Mouse (Mus musculus) right cerebral cortex, postnatal 10 days (tissue): ENCODE measurements around the gene Rspry1.
A peak's percentile ranks its signal among the peaks of the same experiment; 100 is the strongest.

ENCODE experiments used
- DNase-seq, 2 experiments: peaks; one replicate each; pipeline ENCODE4 v3.0.0; 2021; ENCODE audit warnings: low spot score in 2 of 2

Gene Rspry1

GRCm38 (mm10) chr8:94601607-94602385, at the start of gene Rspry1, which contains the start of gene Fam192a:
Gene Rspry1 (plus strand): TSS chr8:94601937.
Gene Fam192a (minus strand): TSS chr8:94601997.
- DNase-seq, result peak; percentile 100

DNA sequence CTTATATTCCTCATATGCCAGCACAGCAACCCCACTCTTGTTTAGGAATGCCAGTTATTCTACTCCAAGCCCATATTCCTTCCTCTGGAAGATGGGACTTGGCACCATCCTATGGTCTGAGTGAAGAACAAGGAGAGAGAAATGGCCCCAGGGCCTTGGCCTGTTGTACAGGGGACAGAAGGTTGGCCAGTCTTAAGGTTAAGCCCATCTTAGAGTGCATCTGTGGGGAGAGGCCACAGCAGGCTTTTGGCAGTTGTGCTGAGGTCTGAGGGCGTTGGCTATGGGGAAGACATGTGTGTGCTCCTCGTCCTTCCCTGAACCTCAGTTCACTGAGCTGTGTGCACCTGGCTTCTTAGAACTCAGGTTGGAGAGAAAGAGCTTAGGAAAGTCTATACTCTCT, 49.0 kb upstream of the Rspry1 start:
- DNase-seq, result no peak

DNA sequence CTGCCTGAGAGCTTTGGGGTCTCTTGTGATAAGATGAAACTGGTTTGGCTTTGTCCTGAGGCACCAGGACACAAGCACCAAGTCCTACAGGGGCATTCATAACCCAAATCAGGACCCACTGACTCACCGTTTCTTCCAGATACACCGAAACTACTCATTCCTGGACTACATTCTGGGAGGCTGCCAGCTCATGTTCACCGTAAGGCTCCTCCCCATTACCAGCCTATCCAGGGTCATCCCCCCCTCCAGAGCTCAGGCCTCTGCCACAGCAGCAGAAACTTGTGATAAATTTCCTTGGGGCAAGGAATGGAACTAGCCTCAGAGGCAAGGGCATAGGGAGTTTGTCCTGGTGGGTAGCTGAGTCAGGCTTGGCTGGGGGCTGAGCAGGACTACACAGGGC, 44.5 kb upstream of the Rspry1 start:
- no peak for DNase-seq

DNA sequence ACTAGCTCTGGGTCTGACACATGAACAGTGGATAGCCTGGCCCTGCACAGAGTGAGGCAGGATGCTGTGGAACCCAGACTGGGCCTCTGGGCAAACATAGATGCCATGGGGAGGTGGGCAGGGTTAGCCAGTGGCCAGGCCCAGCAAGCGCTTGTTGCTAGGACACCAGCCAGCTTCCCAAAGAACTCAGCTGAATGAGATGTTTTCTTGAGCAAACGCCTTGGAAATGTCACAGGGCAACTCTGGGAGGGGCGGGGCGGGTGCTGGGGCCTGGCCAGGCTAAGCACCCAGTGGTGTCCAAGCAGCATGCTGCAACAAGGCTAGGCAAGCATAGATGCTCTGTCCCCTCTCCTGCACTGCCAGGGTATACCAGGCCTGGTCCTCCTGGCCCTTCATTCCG, 40.5 kb upstream of the Rspry1 start:
- DNase-seq, result peak; percentile 63 to 73

DNA sequence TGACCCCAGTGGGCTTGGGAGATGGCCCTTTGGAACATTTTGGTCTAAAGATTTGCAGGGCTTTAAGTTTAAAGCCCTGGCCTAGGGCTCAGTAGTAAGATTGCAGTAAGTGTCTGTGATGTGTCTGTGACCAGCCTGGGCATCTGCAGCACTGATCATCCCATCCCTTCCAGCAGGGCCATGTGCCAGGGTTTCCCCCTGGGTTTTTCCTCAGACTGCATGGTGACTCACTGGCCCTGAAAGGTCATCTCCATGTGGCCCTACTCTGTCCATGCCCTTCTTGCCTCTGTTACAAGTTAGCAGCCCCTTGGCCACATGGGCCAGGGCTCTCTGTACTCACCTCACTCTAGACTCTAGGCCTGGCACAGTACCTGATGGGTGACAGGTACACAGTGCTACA, 37.3 kb upstream of the Rspry1 start:
- DNase-seq, result no peak

GRCm38 (mm10) chr8:94566033-94566432, 35.7 kb upstream of the Rspry1 start:
- DNase-seq, result no peak

DNA sequence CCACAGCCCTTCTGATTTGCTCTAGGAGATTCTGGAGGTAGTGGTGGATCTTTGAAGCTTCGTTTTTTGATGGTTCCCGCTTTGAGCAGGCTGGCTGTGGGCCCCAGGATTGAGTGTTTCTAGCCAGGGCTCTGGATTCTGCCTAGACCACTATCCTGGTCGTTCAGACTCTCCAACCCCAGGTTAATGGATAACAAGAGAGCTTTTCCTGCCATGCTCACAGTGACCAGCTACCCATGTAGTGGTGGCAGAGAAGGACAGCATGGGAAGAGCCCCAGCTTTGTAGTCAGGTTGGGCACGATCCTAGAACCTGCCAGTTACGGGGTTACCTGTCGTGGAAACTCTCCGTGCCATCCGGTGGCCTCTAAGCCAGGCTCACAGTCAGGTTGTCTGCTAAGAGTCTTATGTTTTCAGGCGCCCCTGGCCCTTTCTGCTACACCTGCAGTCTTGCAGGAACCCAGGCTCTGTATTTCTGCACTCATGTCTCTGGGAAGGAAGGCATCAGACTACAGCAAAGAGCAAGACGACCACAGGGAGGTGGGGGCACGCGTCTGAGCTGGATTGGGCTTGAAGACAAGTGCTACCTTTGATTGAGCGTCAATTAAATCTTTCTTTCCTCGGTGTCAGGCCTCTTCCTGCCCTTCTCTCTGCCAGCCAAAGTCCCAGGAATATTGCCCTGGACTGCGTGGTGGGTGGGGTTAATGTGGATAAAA, 35.1 kb upstream of the Rspry1 start:
- DNase-seq, result no peak

- peak; percentile 68 to 76 for DNase-seq
Measured at GRCm38 (mm10) chr8:94567159-94567849, 34.4 kb upstream of the Rspry1 start.

GRCm38 (mm10) chr8:94568098-94568497, 33.6 kb upstream of the Rspry1 start:
- DNase-seq, result no peak

DNA sequence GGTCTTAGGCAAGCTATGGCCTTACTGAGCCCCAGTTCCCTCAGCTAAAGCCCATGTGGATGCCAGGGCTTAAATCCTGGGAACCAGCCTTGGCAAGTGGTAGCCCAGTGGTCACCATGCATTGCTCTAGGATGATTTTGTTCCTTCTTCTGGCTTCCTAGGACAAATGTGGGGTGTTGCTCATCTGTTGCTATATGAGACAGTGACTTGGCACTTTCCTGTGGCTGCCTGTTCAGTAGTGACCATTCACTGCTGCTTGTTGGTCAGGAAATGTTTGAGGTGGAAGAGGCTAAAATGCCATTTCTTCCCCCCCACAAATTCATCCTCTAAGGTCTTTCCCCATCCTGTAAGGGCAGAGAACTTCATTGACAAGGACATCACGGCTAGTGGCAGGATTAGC, 32.3 kb upstream of the Rspry1 start:
- DNase-seq, result no peak

DNA sequence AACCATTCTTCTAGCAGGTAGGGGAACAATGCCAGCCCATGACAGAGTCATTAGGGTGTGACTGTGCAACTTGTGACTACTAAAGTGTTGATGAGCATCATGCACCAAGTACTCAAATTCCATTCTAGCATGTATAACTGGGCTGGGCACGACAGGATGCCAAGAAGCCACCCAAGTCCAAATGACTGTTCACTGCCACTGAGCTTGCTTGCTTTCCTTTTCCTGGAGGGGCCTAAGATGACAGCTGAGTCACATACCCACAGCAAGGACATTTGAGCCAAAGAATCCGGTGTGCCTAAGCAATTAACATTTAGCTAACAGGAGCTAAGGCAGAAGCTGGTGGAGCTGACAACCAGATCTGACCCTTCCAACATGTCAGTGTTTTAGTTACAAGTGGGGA, 29.8 kb upstream of the Rspry1 start:
- DNase-seq, result no peak

GRCm38 (mm10) chr8:94574159-94574907, 27.4 kb upstream of the Rspry1 start:
- DNase-seq, result peak; percentile 88 to 92

DNA sequence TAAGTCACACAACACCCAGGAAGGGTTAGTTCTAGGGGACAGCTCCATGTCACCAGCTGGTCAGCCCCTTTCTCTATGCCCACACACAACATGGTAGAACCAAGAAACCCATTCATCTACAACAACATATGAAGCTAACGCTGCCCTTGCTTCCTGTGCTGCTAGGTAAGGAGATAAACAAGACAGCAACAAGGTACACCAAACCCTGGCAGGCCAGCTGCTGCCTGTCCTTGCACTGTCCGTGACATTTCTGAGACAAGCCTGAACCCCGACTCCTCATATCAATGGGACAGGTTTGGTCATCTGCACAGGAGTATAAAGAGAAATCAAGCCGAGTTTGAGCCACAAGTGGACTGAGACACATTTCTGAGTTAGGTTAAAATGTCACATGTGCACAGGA, 26.6 kb upstream of the Rspry1 start:
- peak in 1 of 2 experiments; percentile 20 for DNase-seq

DNA sequence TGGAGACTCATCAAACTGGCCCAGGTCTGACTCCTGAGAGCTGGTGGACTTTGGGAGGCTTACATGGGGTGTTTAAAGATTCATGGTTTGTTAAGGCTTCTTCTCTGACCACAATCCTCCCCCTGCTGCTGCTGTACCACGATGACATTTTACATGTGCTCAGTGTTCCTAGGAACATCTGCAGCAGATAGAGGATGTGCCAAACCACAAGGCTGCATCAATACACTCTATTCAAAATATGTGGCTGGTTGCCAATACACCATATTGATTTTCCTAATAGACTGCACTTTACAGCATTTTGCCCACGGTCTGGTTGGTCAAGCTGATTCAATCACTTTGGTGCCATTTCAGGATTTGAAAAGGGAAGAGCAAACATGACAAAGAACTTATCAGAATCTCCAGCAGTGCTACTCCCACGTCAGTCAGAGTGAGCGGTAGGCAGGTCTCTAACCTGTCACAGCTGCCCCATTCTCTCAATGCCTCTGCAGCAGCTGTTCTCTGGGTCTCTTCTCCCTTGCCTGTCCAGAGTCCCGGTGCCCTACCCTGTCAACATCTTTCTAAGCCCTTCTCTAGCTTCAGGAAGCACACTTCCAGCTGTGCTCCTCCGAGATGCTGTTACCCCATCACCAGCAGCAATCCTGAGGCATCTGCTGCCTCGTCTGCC, 19.8 kb upstream of the Rspry1 start:
- peak; percentile 18 to 34 for DNase-seq

- peak in 1 of 2 experiments; percentile 21 for DNase-seq
Measured at GRCm38 (mm10) chr8:94582569-94582968, 19.2 kb upstream of the Rspry1 start.

GRCm38 (mm10) chr8:94584238-94584817, 17.4 kb upstream of the Rspry1 start:
- DNase-seq, result peak; percentile 71 to 83

DNA sequence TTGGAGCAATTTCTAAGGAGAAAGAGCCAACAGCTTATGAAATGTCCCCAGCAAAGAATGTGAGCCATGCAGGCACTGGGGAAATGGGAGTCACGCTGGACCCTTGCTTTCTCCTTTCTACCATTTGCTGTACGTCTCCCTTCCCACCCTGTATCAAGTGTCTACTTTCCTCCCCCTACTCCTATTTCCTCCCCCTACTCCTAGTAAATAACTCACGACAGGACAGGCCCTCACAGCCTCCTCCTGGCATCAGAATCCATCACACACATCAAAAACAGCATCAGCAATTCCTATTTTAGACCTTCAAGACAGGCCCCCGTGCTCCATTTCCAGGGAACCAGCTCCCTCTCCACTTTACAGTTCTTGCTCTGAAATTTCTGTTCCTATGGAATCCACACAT, 10.0 kb upstream of the Rspry1 start:
- DNase-seq, result no peak

DNA sequence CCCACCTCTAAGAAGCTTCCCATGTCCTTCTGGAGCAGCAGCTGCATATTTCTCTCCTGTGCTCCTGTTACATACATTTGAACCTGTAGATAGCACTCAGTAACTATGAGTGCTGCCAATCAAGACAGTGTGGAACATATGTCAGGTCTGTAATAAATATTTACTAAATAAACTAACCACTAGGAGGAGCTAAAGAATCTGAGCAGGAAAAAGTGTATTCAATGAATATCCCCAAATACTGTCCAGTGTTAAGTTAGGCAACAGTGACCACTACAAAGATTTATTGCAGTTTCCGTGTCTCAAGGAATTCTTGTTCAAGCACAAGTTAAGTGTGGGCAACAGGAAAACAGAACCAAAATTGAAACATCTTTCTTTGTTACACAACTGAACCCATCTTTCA, 7.5 kb upstream of the Rspry1 start:
- DNase-seq, result peak in 1 of 2 experiments; percentile 1

DNA sequence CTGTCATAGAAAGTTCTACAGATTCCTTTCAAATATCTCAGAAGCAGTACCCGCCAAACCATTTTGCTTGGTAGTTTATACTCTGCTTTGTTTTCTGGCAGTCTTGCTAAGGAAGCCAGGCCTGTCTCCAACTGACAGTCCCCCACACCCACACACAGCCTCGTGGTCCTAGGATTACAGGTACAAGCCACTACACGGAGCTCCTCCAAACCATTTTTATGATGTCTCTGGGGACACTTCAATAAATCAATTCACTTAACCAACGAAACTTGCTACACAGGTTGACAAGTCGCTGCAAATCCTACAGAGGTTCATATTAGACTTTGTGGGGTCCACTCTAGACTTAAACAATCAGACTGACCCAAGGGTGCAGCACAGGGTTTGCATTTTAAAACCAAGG, 1.3 kb upstream of the Rspry1 start:
- peak in 1 of 2 experiments; percentile 25 for DNase-seq

GRCm38 (mm10) chr8:94601034-94601606, 617 bp upstream of the Rspry1 start:
- DNase-seq, result peak in 1 of 2 experiments; percentile 39
